ENCODE assay signal across 9 mouse cellular contexts in the genomic region with DNA sequence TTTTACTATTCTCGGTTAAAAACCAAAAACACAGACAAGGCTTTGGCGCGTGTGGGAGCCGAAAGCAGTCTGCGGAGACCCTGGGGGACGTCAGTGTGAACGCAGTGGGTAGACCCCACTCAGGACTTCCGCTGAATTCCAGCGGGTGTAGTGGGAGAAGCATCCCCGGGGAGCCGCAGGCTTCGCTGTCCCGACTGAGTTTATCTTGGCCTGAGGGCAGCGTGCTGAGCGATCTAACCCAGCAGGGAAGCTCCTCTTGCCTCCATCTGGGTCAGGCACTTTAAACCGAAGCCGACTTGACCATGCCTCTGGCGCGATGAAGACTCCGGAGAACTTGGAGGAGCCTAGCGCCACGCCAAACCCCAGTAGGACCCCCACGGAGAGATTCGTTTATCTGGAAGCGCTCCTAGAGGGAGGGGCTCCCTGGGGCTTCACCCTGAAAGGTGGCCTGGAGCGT. TPM values are rescaled to one million over a fixed set of nuclear protein-coding genes. Genes with fewer than 3 reads are reported as not detected.
A peak's percentile ranks its signal among the peaks of the same experiment; 100 is the strongest.
DNase-seq lines count a peak whose midpoint lies in the region; ATAC-seq and TF ChIP-seq lines count a peak whose summit lies in the region.
"Had no signal": no experiment of that assay in that cellular context is flagged by ENCODE, and none has a peak within 500 bp of the region (broad histone marks: within the 10 kb centered on the region; RNA-seq: fewer than 3 reads in every experiment).

A gene (plus strand): TSS at position 85 of the 457 bp plus-strand sequence.

- peak within 1 kb of the TSS; percentile 95 for H3K4me2 ChIP-seq in heart, embryonic 14.5 days (ENCODE audit: low read length)
- H3K4me2 ChIP-seq in kidney, postnatal 0 days (ENCODE audit: low read length): peak within 1 kb of the TSS; percentile 96

- under 1% methylated on average over 26 of the region's 26 CpGs for WGBS in heart, embryonic 14.5 days
- WGBS in kidney, postnatal 0 days: under 1% methylated on average over 26 of the region's 26 CpGs
- WGBS in macrophage (ENCODE audit: missing documents): 5% methylated on average over 26 of the region's 26 CpGs

- TF ChIP-seq POLR2A in cortical plate, adult 2 months (IDR thresholded peaks at IDR 0.05; ENCODE audit: extremely low read depth, insufficient read depth, low read length): no peak

- no peaks in the 10 kb centered on the region for H3K27me3 ChIP-seq in heart, embryonic 14.5 days (ENCODE audit: control insufficient read depth, insufficient read depth, low read length)
- H3K27me3 ChIP-seq in kidney, postnatal 0 days (ENCODE audit: insufficient read depth, low read length): no peaks in the 10 kb centered on the region

- ATAC-seq in heart, embryonic 14.5 days (ENCODE audit: insufficient number of reproducible peaks, insufficient read depth, low FRiP score, low read depth): no peak
- no peak for ATAC-seq in kidney, postnatal 0 days (replicated peaks; ENCODE audit: low FRiP score, low read depth)

- H3K9me3 ChIP-seq in heart, embryonic 14.5 days (ENCODE audit: control insufficient read depth, low read length): no peaks in the 10 kb centered on the region
- H3K9me3 ChIP-seq in kidney, postnatal 0 days (replicated peaks; ENCODE audit: low read length): no peaks in the 10 kb centered on the region

- peak within 1 kb of the TSS; percentile 82 for H3K9ac ChIP-seq in heart, embryonic 14.5 days (ENCODE audit: low read length)
- H3K9ac ChIP-seq in kidney, postnatal 0 days (ENCODE audit: low read depth, low read length): peak within 1 kb of the TSS; percentile 60

- DNase-seq in adrenal gland, adult 2 months: peak; percentile 33
- DNase-seq in adrenal gland, postnatal 4 days (ENCODE audit: low spot score in 2 of 2): no peak
- peak; percentile 54 for DNase-seq in kidney, postnatal 0 days (ENCODE audit: low spot score)
- no peak for DNase-seq in layer of hippocampus, adult 18-20 months (ENCODE audit: low spot score in 2 of 2)
- no peak for DNase-seq in layer of hippocampus, postnatal 36 days

- no peak within 1 kb of the TSS for H3K27ac ChIP-seq in cortical plate, adult 2 months (ENCODE audit: insufficient read depth, low read length)
- peak within 1 kb of the TSS; percentile 65 to 87 for H3K27ac ChIP-seq in heart, embryonic 14.5 days (replicated peaks in 1 of 2; ENCODE audit: control insufficient read depth in 1 of 2, insufficient read depth in 1 of 2, low read depth in 2 of 2, low read length in 2 of 2)
- H3K27ac ChIP-seq in kidney, postnatal 0 days: peak within 1 kb of the TSS; percentile 34; the same call in 1 of the 2 replicates
- H3K27ac ChIP-seq in macrophage: no peak within 1 kb of the TSS

- TF ChIP-seq CTCF in cortical plate, adult 2 months (IDR thresholded peaks at IDR 0.05; ENCODE audit: extremely low read depth, insufficient read depth, low read length): no peak
- TF ChIP-seq CTCF in kidney, postnatal 0 days (IDR thresholded peaks at IDR 0.05; ENCODE audit: low read depth): no peak

- no peaks in the 10 kb centered on the region for H3K36me3 ChIP-seq in heart, embryonic 14.5 days (ENCODE audit: control insufficient read depth, insufficient read depth, low read length)
- no peaks in the 10 kb centered on the region for H3K36me3 ChIP-seq in kidney, postnatal 0 days (ENCODE audit: insufficient read depth, low read length)
- no peaks in the 10 kb centered on the region for H3K36me3 ChIP-seq in macrophage (ENCODE audit: inconsistent target)

- H3K79me2 ChIP-seq in macrophage (ENCODE audit: inconsistent target): no peaks in the 10 kb centered on the region

- peak within 1 kb of the TSS; percentile 29 for H3K4me3 ChIP-seq in cortical plate, adult 2 months (ENCODE audit: insufficient read depth, low read length)
- peak within 1 kb of the TSS; percentile 71 to 72 for H3K4me3 ChIP-seq in heart, embryonic 14.5 days (ENCODE audit: control insufficient read depth in 1 of 2, insufficient read depth in 1 of 2, low read depth in 1 of 2, low read length in 2 of 2)
- H3K4me3 ChIP-seq in kidney, postnatal 0 days (replicated peaks; ENCODE audit: low read depth, low read length): peak within 1 kb of the TSS; percentile 44
- peak within 1 kb of the TSS; percentile 2; the same call in 1 of the 2 replicates for H3K4me3 ChIP-seq in macrophage (ENCODE audit: inconsistent target)
- H3K4me3 ChIP-seq: erythroblast, embryonic 14.5 days had no signal

- no peaks in the 10 kb centered on the region for H3K4me1 ChIP-seq in cortical plate, adult 2 months (ENCODE audit: control insufficient read depth, insufficient read depth, low read length)
- H3K4me1 ChIP-seq in heart, embryonic 14.5 days (ENCODE audit: control insufficient read depth in 2 of 2, insufficient read depth in 2 of 2, low read length in 2 of 2): no peaks in the 10 kb centered on the region
- H3K4me1 ChIP-seq in kidney, postnatal 0 days (replicated peaks; ENCODE audit: insufficient read depth, low read length): 0 out of 2 replicates have a peak, but pooled peaks cover 5% of the 10 kb centered on the region

RNA-seq across cellular contexts. Expression of the gene that starts here (rescaled TPM):
- 1 to 10 TPM; 6.4 to 7.8 TPM for total RNA-seq in adrenal gland, adult 2 months (2021)
- 3.8 and 5.1 TPM in 2 replicates for polyA plus RNA-seq in adrenal gland, adult 2 months (2012; rRNA removed)
- total RNA-seq in adrenal gland, postnatal 4 days (2021): 10 to 100 TPM in 1 of 2 experiments, 1 to 10 TPM in 1; 10.0 to 15.0 TPM
- polyA plus RNA-seq in cortical plate, adult 2 months (2012; rRNA removed): 1.9 and 2.0 TPM in 2 replicates
- 18.5 and 21.1 TPM in 2 replicates for polyA plus RNA-seq in heart, embryonic 14.5 days (2014; fragmentation: Nextera tagmentation; extraction: Ambion mirVana)
- 5.5 and 6.7 TPM in 2 replicates for polyA plus RNA-seq in kidney, postnatal 0 days (2015; fragmentation: Nextera tagmentation; extraction: Ambion mirVana)
- total RNA-seq in macrophage (2018; cell fraction: chromatin; rRNA removed): 1 to 10 TPM in 1 of 26 experiments, not detected in 25; 1.5 TPM
- under 1 TPM in 8 of 26 experiments, not detected in 18; 0.03 to 0.07 (median 0.04) TPM for total RNA-seq in macrophage (2018; cell fraction: cytosol; rRNA removed)
- under 1 TPM in 2 of 26 experiments, not detected in 24; 0.17 TPM for total RNA-seq in macrophage (2018; cell fraction: nucleus; rRNA removed)
- polyA plus RNA-seq in macrophage (2018): not detected in 3 replicates
- 1 to 10 TPM; 2.3 to 2.5 TPM for total RNA-seq in layer of hippocampus, adult 18-20 months (2021)
- 1 to 10 TPM; 2.1 to 2.5 TPM for total RNA-seq in layer of hippocampus, postnatal 36 days (2021)

Comparison
In these comparisons a context has a peak if more than half of its experiments do, and no peak if none do; other contexts are left out.
1. DNase-seq: peak in adrenal gland, adult 2 months (single experiment) and kidney, postnatal 0 days (single experiment); none in adrenal gland, postnatal 4 days (0 of 2), layer of hippocampus, adult 18-20 months (0 of 2) and layer of hippocampus, postnatal 36 days (0 of 2).
2. H3K27ac ChIP-seq: peak in heart, embryonic 14.5 days (2 of 2) and kidney, postnatal 0 days (single experiment); none in cortical plate, adult 2 months (single experiment) and macrophage (single experiment).
3. H3K4me3 ChIP-seq: peak in every context shown above with its lines; median percentile 72 in heart, embryonic 14.5 days; 44 in kidney, postnatal 0 days; 29 in cortical plate, adult 2 months; 2 in macrophage.